Mouse (Mus musculus) G1E (cell line): ENCODE measurements at regions not wholly inside any gene's neighbourhood (a gene's known extent, or its start where the extent isn't known, plus 50 kb on each side); places are given as distances from the start of the nearest gene placed in this dataset.

ENCODE experiments used
- ATAC-seq: 2 replicates; pipeline ENCODE4 v1.8.0; 2016; ENCODE audit warnings: mild to moderate bottlenecking; ENCODE audit not compliant: insufficient number of reproducible peaks, poor library complexity, low FRiP score, severe bottlenecking; ENCODE audit errors: extremely low read depth
- DNase-seq: peaks from one replicate; pipeline ENCODE4 v3.0.0; 2012; ENCODE audit warnings: low spot score
- H3K27me3 ChIP-seq: 2 replicates; pipeline ENCODE4 v1.6.1; 2012; ENCODE audit warnings: mild to moderate bottlenecking, low read length, inconsistent platforms; ENCODE audit not compliant: insufficient read depth
- H3K36me3 ChIP-seq: replicated peaks from 2 replicates; pipeline ENCODE3; 2012; ENCODE audit warnings: mild to moderate bottlenecking, inconsistent platforms
- H3K4me1 ChIP-seq: 2 replicates; pipeline ENCODE4 v1.6.1; 2012; ENCODE audit warnings: low read depth, low read length, inconsistent platforms, mixed read lengths; ENCODE audit not compliant: insufficient read depth
- H3K4me3 ChIP-seq: 2 replicates; pipeline ENCODE4 v1.5.1; 2012; ENCODE audit warnings: low read depth, mild to moderate bottlenecking, inconsistent platforms, low read length, moderate library complexity, mixed read lengths
- H3K9me3 ChIP-seq: replicated peaks from 2 replicates; pipeline ENCODE4 v1.6.1; 2012; ENCODE audit warnings: inconsistent platforms
- CTCF ChIP-seq: IDR thresholded peaks from 2 replicates; pipeline ENCODE4 v1.5.1; 2012; ENCODE audit warnings: low read depth, low read length, inconsistent platforms, mixed read lengths
- GATA1 ChIP-seq: IDR thresholded peaks from 2 replicates; pipeline ENCODE4 v1.6.1; 2012; ENCODE audit warnings: borderline replicate concordance, low read length, inconsistent platforms, mixed read lengths
- GATA2 ChIP-seq: IDR thresholded peaks from 2 replicates; pipeline ENCODE4 v1.6.1; 2012; ENCODE audit warnings: low read depth, low read length, inconsistent platforms, borderline replicate concordance
- POLR2AphosphoS5 ChIP-seq: IDR thresholded peaks from 2 replicates; pipeline ENCODE4 v1.6.1; 2012; ENCODE audit warnings: low read depth, low read length, inconsistent platforms; ENCODE audit not compliant: insufficient replicate concordance
- TAL1 ChIP-seq: conservative IDR thresholded peaks from 2 replicates; pipeline ENCODE4 v1.6.1; 2012; ENCODE audit warnings: low read depth, low read length, inconsistent platforms, mixed read lengths

GRCm38 (mm10) chr9:118204456-118204855 lies 54.5 kb upstream of the Cmc1 start:
- ATAC-seq = no peak
- DNase-seq = no peak
- H3K4me3 ChIP-seq = no peak overlapping the region
- no peaks in the 10 kb centered on the region for H3K27me3 ChIP-seq
- no peaks in the 10 kb centered on the region for H3K4me1 ChIP-seq
- H3K36me3 ChIP-seq = no peaks in the 10 kb centered on the region
- TF ChIP-seq POLR2AphosphoS5 (no peak), GATA1 (no peak), GATA2 (no peak), TAL1 (no peak), CTCF (no peak)
- peaks cover 30% of the 10 kb centered on the region for H3K9me3 ChIP-seq

GRCm38 (mm10) chr9:118206483-118206882 lies 56.5 kb upstream of the Cmc1 start:
- peaks cover 25% of the 10 kb centered on the region for H3K9me3 ChIP-seq
- no peaks in the 10 kb centered on the region for H3K27me3 ChIP-seq
- DNase-seq = no peak
- peak overlapping the region; percentile 31; the same call in 1 of the 2 replicates for H3K4me3 ChIP-seq
- ATAC-seq = no peak
- no peak for TF ChIP-seq TAL1
- no peak for TF ChIP-seq GATA1
- no peak for TF ChIP-seq CTCF
- no peak for TF ChIP-seq GATA2
- no peak; the same call in 1 of the 2 replicates for TF ChIP-seq POLR2AphosphoS5
- H3K4me1 ChIP-seq = no peaks in the 10 kb centered on the region
- H3K36me3 ChIP-seq = no peaks in the 10 kb centered on the region

- H3K36me3 ChIP-seq = no peaks in the 10 kb centered on the region
- no peak overlapping the region for H3K4me3 ChIP-seq
- H3K4me1 ChIP-seq = no peaks in the 10 kb centered on the region
- no peak for TF ChIP-seq GATA2
- TF ChIP-seq POLR2AphosphoS5 = no peak
- TF ChIP-seq CTCF = no peak
- TF ChIP-seq GATA1 = no peak
- no peak for TF ChIP-seq TAL1
- H3K27me3 ChIP-seq = no peaks in the 10 kb centered on the region
- H3K9me3 ChIP-seq = peaks cover 34% of the 10 kb centered on the region
- DNase-seq = no peak
- no peak for ATAC-seq
Observed at GRCm38 (mm10) chr9:118219696-118220095, 69.7 kb upstream of the Cmc1 start.

- no peak for TF ChIP-seq POLR2AphosphoS5
- TF ChIP-seq GATA1 = no peak
- no peak for TF ChIP-seq CTCF
- TF ChIP-seq GATA2 = no peak
- TF ChIP-seq TAL1 = no peak
- ATAC-seq (no peak), DNase-seq (no peak)
- Histone ChIP-seq H3K9me3 (peaks cover 39% of the 10 kb centered on the region), H3K4me3 (no peak overlapping the region), H3K36me3 (no peaks in the 10 kb centered on the region), H3K4me1 (no peaks in the 10 kb centered on the region), H3K27me3 (no peaks in the 10 kb centered on the region)
Observed at GRCm38 (mm10) chr9:118221186-118221585, 71.2 kb upstream of the Cmc1 start.

- TF ChIP-seq CTCF (no peak), GATA2 (no peak), GATA1 (no peak)
- Histone ChIP-seq H3K27me3 (no peaks in the 10 kb centered on the region), H3K9me3 (peaks cover 34% of the 10 kb centered on the region), H3K4me1 (no peaks in the 10 kb centered on the region), H3K4me3 (no peak overlapping the region), H3K36me3 (no peaks in the 10 kb centered on the region)
- DNase-seq = no peak
- no peak for ATAC-seq
Observed at GRCm38 (mm10) chr9:118227401-118228061, 77.6 kb upstream of the Cmc1 start.

- DNase-seq = no peak
- no peak for ATAC-seq
- no peak for TF ChIP-seq POLR2AphosphoS5
- no peak for TF ChIP-seq GATA2
Observed at GRCm38 (mm10) chr9:118228691-118229427, 78.9 kb upstream of the Cmc1 start.

GRCm38 (mm10) chr9:118240711-118241110 lies 90.7 kb upstream of the Cmc1 start:
- no peak for ATAC-seq
- H3K27me3 ChIP-seq = no peaks in the 10 kb centered on the region
- no peaks in the 10 kb centered on the region for H3K4me1 ChIP-seq
- no peak overlapping the region for H3K4me3 ChIP-seq
- peaks cover 46% of the 10 kb centered on the region for H3K9me3 ChIP-seq
- no peak for DNase-seq
- TF ChIP-seq CTCF (no peak), POLR2AphosphoS5 (no peak), GATA1 (no peak), GATA2 (no peak), TAL1 (no peak)
- H3K36me3 ChIP-seq = no peaks in the 10 kb centered on the region

More at GRCm38 (mm10) chr9:118228691-118229427, 78.9 kb upstream of the Cmc1 start:
- Histone ChIP-seq H3K4me1 (no peaks in the 10 kb centered on the region), H3K36me3 (no peaks in the 10 kb centered on the region), H3K4me3 (no peak overlapping the region), H3K9me3 (peaks cover 40% of the 10 kb centered on the region), H3K27me3 (no peaks in the 10 kb centered on the region)
